Mouse (Mus musculus) kidney, postnatal 4 days (tissue): ENCODE results near the gene Runx1.

Experiments
- DNase-seq, 2 experiments: peaks; one replicate each; pipeline ENCODE4 v3.0.0; 2021; ENCODE audit warnings: mixed read lengths in 2 of 2

Gene Runx1

GRCm38 (mm10) chr16:92792905-92793304, 33.0 kb downstream of the Runx1 start:
- no peak for DNase-seq

GRCm38 (mm10) chr16:92790601-92791000, 35.3 kb downstream of the Runx1 start:
- no peak for DNase-seq

DNA sequence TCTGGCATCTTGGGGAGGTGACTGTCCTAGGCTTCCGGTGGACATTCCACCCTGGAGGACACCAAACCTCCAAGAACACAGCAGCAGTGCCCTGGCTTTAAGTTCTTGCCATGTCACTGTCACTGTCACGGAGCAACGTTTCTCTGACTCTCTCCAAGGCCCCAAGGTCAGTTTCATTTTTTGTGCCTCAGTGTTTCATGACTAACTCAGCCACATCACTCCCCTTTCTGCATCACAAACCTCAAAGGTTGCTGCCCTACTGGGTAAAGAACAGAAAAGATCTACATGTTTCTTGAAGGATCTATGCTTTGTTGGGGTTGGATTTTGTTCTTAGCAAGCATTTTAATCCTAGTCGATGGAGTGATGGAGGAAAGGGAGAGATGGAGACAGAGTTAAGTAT, 36.1 kb downstream of the Runx1 start:
- DNase-seq, result no peak

- peak in 1 of 2 experiments; percentile 12 for DNase-seq
These were observed 37.5 kb downstream of the Runx1 start for GRCm38 (mm10) chr16:92788446-92788845.

DNA sequence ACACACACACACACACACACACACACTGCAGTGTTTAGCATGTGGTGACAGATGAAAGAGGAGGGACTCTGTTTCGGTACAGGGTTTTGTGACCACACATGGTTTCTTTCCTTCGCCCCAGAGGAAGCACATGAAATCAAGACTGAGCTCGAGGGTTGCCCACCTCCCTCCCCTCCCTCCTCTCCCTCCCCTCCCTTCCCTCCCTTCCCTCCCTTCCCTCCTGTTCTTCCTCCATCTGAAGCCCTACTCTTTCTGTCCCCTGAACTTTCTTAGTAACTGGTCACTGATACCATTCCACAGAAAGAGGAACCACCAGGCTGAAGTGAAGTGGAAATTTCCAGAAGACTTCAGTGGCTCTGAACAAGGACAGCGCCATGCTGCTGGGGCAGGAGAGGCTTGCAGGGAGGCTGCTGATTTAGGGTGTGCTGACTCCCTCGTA, 39.0 kb downstream of the Runx1 start:
- DNase-seq, result no peak

GRCm38 (mm10) chr16:92786276-92786882, 39.6 kb downstream of the Runx1 start:
- no peak for DNase-seq

- peak in 1 of 2 experiments; percentile 19 for DNase-seq
These were observed 42.3 kb downstream of the Runx1 start for GRCm38 (mm10) chr16:92783651-92784131.

GRCm38 (mm10) chr16:92782408-92782807, 43.5 kb downstream of the Runx1 start:
- no peak for DNase-seq

DNA sequence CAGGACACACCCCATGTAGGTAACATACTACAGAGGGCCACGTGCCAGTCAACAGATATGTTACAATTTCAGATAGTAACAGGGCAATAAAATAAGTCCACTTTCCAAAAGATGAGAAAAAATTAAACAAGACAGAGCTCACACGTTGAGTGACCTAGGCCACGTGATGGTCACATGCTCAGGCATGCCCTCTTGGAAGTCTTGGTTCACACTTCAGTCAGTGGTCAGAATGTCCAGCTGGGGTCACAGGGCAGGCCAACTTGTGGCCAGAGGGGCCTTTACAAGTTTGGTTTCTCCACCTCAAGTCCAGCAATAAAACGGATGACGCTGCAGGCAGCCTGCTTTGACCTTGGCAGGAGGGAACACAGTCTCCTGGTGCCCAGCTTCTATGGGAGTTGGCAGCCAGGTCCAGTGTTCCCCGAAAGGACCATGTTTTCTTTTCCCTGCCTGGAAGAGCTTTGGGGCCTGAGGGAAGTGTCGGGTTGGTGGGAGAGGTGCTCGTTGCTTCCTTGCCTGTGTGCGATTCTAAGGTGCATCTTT, 46.0 kb downstream of the Runx1 start:
- no peak for DNase-seq

- DNase-seq, result no peak
These were observed 46.8 kb downstream of the Runx1 start for GRCm38 (mm10) chr16:92779175-92779574.

DNA sequence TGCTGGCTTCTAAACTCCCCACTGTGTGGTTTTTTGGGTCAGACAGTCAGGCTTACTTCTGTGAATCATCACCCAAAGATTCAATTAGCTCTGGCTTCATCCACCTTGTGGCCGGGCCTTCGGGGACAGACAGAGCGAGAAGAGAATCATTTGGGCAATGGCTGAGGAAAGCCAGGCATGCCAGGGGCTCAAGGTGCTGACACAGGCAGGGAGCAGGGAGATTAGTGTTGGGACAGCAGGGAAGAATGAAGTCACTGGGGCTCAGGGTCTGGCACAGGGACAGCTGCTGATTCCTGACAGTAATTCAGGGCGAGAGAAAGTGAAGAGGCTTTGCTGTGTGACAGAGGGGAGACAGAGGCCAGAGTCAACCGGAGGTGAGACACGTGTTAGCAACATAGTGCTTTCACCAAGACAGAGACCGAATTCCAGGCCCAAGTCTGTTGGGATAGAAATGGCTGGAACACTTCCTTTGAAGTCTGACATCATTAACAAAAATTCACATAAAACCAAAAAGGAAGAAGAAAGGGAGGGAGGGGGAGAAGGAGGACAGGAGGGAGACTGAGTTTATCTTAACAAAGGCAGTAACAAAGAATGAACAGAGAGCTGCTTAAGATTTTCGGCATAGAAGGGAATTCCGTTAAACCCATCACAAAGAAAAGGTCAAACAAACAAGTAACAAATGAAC, 47.7 kb downstream of the Runx1 start:
- DNase-seq, result no peak

- no peak for DNase-seq
These were observed 58.1 kb downstream of the Runx1 start for GRCm38 (mm10) chr16:92767862-92768261.

- DNase-seq, result no peak
These were observed 58.5 kb downstream of the Runx1 start for GRCm38 (mm10) chr16:92767423-92767822.

DNA sequence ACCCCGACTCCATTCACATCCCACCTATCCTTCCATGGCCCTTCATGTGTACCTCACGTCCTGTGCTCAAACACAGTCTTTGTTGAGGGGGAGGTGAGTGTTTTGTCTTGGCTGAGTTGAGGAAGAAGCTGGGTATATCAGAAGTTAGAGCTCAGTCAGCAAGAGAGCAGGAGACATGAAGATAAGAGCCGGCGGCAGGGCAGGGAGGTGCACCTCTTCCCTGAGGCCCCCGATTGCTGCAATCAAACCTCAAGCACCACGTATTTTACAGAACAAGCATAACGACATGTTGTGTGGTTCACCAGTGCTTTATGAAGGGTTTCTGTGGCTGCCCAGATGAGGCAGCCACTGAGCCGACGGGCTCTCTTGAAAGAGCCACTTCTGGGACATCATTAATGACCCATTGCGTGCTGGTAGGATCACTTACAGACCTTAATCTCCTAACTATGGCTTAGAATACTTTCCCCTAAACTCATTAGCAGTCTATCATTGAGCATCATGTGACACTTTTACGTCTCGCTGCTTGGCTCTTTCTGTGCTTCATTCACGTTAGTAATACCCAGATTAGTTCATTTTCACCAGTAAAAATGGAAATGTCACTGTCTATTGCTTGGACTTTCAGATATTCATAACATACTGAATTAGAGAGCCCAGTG, 61.1 kb downstream of the Runx1 start:
- no peak for DNase-seq

GRCm38 (mm10) chr16:92763666-92764065, 62.3 kb downstream of the Runx1 start:
- DNase-seq, result no peak

DNA sequence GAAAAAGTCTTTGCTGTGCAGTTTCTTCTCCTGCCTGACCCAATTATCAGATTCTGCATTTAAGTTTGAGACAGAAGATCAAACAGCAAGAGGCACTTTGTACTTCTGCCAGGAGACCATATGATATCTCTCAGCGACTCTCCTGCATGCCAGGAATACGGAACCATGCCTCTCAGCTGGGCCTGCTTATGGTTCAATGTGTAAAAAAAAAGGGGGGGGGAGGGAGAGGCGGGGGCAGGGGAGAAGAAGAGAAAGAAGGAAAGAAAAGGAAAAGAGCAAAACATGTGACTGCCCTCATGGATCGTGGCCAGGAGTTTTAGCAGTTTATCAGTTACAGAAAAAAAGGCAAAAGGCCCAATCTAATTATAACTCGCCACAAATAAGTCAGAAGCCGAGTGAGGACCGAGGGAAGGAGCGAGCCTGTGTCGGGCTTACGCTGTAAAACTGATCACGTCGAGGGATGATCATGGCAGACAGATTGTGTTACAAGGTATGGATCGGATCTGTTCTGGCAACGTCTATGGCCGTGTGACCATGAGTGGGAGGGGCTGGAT, 63.9 kb downstream of the Runx1 start:
- DNase-seq, result peak; percentile 35 to 54

DNA sequence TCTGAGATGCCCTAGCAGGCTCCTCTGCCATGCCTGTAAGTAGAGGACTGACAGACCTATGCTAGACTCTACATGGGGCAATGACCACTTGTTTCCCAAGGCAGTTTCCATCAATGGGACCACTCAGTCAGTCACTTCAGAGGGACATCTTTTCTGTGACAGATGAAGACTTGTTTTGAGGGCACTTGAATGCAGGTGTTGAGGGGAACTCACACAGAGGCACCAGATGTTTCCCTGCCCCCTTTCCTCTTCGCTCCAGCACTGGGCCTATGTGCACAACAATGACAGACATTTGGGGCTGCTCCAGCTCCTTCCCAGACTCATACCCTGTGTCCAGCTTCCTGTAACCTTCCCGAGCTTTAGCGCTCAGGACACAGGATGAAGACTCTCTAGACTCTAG, 65.9 kb downstream of the Runx1 start:
- DNase-seq, result no peak

GRCm38 (mm10) chr16:92757564-92757963, 68.4 kb downstream of the Runx1 start:
- no peak for DNase-seq

- no peak for DNase-seq
These were observed 72.0 kb downstream of the Runx1 start for GRCm38 (mm10) chr16:92753944-92754343.

GRCm38 (mm10) chr16:92753139-92753538, 72.8 kb downstream of the Runx1 start:
- no peak for DNase-seq

DNA sequence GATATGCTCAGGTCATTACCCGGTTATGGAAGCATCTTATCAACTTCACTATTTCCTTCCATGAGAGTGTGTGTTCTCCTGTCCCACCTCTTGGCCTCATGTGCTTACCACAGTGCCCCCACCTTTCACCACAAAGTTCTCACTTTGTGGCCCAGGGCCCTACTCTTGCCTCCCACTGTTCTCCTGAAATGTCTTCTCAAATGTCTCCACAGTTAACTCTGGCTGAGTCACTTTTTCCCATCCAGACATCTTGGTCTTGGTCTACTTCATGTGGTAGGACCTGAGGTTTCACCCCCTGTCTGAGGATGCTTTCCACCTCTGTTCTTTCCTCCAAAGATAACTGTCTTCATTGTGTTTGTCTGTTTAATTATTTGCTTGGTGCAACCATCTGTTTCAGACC, 77.7 kb downstream of the Runx1 start:
- DNase-seq, result no peak

GRCm38 (mm10) chr16:92747062-92747461, 78.9 kb downstream of the Runx1 start:
- no peak for DNase-seq

- no peak for DNase-seq
These were observed 80.7 kb downstream of the Runx1 start for GRCm38 (mm10) chr16:92745239-92745638.
